Comparison of ENCODE assay signal across 6 mouse cellular contexts in the genomic region with DNA sequence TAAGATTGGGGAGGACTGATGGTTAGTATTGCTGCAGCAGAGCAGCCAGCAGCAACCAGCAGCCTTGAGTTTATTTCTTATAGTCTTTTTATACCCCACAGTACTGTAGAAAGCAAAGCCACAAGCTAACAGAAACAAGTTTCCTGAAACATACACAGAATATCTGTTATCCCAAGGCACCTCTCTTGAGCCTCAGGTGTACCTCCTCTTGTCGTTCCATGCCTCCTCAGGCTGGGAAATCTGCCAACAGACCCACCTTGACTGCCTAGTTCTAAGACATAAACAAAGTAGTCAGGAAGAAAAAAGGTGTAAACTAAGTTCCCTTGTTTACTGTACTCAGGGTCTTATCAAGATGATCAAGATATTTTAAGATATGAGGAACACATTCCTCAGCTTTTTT. TPM values are rescaled to one million over a fixed set of nuclear protein-coding genes. Genes with fewer than 3 reads are reported as not detected.
"Had no signal": no experiment of that assay in that cellular context is flagged by ENCODE, and none has a peak within 500 bp of the region (broad histone marks: within the 10 kb centered on the region; RNA-seq: fewer than 3 reads in every experiment).

No protein-coding gene starts in this region.

RNA-seq across cellular contexts. Expression of a gene that starts 47.1 kb away (rescaled TPM):
- polyA plus RNA-seq: intestine, embryonic 16.5 days; kidney, embryonic 14.5 days; liver, embryonic 13.5 days; liver, postnatal 0 days; midbrain, embryonic 10.5 days; stomach, postnatal 0 days had no signal
